Mouse (Mus musculus): Measurements from ENCODE around the gene Aarsd1. TPM values are rescaled to one million over a fixed set of nuclear protein-coding genes. Genes with fewer than 3 reads are reported as not detected.

Gene Aarsd1
- 84.4 and 90.0 TPM in 2 replicates for polyA plus RNA-seq (2015; fragmentation: Nextera tagmentation; extraction: Ambion mirVana)

DNA sequence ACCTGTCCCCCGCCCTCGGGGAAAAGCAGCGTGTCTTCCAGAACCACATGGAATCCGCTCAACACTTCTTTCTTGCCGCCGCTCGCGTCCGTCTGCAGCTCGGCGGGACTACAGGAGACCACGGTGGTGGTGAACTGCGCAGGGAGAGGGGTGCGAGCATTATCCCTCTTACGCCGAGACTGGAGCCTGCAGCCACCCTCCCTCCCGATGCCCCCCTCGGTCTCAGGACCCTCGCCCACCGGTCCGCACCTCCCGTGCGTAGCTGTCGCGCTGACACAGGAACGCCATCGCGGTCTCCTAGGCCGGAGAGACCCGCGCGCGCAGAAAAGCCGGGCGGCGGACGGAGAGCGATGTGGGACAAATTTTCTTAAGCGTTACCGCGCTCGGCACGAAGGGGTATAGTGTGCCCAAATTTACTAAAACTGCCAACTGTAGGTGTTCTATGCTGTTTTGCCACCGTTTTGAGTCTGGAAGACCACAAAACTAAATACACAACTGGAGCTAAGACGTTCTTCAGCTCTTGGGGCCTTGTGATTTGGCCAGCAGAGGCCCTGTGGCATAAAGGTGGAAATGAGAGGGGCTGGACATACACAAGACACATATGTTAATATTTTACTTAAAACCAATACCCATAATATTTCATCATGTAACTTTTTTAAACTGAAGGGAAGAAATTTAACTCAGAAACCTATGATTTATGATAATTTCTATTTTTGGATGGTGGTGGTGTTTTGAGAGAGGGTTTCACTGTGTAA, at the start of gene Aarsd1:
TSS of gene Aarsd1 (minus strand) at position 515 of the 755 bp plus-strand sequence.

GRCm38 (mm10) chr11:101465869-101466551, 48.6 kb upstream of the Aarsd1 start, which contains the start of gene Vat1:
Vat1 (minus strand) TSS chr11:101466230.

GRCm38 (mm10) chr11:101464211-101465100, 47.0 kb upstream of the Aarsd1 start, which contains the start of gene Rnd2:
Rnd2 (plus strand) TSS chr11:101464999.

DNA sequence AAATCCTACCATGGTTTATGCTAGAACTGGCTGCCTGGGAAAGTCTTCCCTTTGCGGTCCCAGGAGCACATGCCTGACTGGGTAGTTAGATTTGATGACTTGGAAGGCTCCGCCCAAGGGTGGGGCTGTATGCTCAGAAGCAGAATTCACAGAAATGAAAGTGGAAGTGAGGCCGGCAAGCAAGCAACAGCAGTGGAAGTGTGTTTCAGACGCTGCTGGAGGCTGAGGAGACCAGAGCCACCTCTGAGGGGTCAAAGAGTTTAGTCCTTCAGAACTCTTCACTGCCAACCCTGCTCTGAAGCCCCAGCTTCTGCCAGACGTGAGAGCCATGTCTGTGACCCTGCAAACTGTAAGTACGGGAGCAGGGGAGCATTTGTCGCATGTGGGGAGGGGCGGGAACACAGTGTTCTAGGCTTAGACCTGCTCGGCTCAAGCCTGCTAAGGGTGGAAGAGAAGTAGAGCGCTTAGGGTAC, 30.9 kb upstream of the Aarsd1 start, which contains the start of gene Ifi35:
TSS of gene Ifi35 (plus strand) at position 134 of the 473 bp plus-strand sequence.

DNA sequence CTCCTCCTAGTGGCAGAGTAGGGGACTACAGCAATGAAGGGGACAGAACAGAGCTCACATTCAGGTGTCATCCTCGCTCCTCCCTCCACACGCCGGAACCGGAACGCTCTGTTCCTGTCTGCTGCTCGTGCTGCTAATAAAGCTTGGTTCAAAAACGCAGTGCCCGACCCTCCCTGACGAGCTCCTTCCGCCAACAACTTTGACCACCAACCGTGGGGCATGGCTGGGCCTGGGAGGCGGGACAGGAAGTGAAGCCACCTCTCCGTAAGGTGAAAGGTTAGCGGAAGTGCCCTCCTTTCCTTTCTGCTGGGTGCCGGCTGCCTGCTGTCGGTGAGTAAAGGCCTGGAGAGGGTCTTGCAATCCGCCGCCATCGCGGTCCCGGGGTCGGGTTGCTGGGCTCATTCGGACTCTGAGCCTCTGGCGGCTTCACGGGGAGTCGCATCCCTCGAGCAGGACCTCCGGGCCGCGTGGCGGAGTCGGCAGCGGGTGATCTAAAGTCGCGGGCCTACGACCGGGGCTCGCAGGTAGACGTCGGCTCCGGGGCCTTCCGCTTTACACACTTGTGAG, 24.8 kb upstream of the Aarsd1 start, which contains the start of gene Rpl27:
TSS of gene Rpl27 (plus strand) at position 172 of the 567 bp plus-strand sequence.

DNA sequence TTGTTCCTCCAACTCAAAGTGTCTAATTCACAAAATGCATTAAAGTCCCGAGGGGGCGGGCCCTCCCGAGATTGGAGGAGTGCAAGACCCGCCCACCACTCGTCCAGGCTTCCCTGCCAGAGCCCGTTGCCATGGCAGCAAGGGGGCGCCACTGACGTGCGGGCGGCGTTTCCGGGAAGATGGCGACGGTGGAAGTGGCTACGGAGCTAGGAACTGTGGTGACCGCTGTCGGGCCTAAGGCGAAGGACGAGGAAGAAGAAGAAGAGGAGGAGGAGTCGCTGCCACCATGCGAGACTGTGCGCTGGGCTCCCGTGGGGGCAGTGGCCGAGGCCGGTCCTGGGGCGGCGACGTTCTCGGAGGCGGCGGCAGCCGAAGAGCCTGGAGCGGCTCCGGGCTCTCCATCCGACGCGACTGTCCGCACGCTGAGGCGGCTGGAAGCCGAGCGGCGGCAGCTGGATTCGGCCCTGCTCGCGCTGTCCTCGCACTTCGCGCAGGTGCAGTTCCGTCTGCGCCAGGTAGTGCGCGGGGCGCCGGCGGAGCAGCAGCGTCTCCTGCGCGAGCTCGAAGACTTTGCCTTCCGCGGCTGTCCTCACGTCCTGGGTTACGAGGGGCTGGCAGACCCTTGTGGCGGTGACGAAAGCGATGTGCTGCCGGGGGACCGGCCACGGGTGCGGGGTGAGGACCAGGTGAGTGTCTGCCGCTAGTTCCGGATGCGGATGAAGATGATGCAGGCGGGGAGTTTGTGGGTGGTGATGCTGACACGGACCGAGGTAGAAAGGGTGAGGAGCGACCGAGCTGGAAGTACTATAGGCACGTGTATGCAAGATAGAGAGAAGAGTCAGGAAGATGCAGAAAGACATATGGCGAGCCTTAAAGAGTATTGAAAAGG, 7.8 kb upstream of the Aarsd1 start, which contains the start of the genes Rundc1 and Ptges3l:
TSS of gene Rundc1 (plus strand) at position 161 of the 889 bp plus-strand sequence.
TSS of gene Ptges3l (minus strand) at position 409 of the 889 bp plus-strand sequence.

DNA sequence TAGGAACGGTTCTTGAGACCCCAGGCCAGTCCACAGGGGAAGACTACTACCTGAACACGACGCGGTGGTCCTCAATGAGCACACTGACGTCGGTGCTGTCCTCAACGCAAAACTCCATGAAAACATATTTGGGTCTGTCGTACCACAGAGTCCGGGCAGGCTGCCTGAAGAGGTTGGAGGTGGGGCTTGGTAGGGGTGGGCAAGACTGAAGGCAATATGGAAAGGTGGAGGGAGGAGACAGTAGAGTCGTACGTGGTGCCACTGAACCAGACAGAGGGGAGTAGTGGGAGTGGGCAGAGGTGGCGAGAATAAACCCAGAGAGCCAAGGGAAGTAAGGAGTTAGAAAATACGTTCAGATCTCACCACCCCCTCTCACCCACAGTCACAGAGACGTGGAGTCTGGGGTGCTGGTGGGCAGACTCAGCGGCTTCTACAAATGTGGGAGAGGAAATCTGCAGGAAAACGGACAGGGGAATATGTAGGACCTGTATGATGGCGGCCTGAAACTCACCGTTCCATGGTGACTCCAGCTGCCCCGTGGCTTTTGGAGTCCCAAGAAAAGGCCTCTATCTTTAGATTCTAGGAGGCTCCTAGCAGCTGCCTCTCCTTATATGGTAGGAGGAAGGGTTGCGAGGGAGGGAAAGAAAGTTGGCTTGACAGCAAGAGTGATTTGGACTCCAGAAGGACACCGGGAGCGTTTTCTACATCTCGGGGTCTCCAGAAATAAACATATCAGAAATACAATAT, 6.9 kb upstream of the Aarsd1 start, which contains the start of gene Gm27029:
TSS of gene Gm27029 (minus strand) at position 692 of the 747 bp plus-strand sequence.

DNA sequence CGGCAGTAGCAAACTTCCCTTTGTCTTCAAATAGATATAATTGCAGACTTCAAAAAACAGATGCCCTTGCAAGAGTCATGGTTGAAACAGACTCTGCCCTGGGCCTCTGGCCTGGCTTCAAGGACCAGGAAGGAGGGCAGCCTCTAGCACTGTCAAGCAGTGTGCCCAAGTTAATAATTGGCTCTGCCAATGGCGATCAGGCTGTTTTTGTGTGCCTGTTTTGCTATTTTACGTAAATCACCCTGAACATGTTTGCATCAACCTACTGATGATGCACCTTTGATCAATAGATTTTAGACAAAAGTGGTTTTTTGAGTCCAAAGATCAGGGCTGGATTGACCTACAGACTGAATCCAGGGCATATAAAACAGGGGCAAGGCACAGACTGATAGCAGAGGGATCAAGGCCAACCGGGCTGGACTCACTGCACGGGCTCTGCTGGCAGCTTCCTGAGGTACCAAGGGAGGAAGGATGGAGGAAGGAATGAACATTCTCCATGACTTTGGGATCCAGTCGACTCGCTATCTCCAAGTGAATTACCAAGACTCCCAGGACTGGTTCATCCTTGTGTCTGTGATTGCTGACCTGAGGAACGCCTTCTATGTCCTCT, 50.0 kb downstream of the Aarsd1 start, which contains the start of gene G6pc:
TSS of gene G6pc (plus strand) at position 236 of the 610 bp plus-strand sequence.

Small RNA genes within 50 kb of the gene (microRNA-seq; reads per million reads assigned to microRNA genes)
- not detected for gene Mir6929

Other genes starting within 250 kb of the Aarsd1 start
- gene Cntnap1, start 247.1 kb downstream of the Aarsd1 start, polyA plus RNA-seq (2015; fragmentation: Nextera tagmentation; extraction: Ambion mirVana) = 13.6 and 14.3 TPM in 2 replicates
- gene Plekhh3, start 246.3 kb downstream of the Aarsd1 start, polyA plus RNA-seq (2015; fragmentation: Nextera tagmentation; extraction: Ambion mirVana) = 7.9 and 10.5 TPM in 2 replicates
- gene Ccr10, start 242.2 kb downstream of the Aarsd1 start, polyA plus RNA-seq (2015; fragmentation: Nextera tagmentation; extraction: Ambion mirVana) = 0.56 and 1.0 TPM in 2 replicates
- gene Ezh1, start 191.2 kb downstream of the Aarsd1 start, polyA plus RNA-seq (2015; fragmentation: Nextera tagmentation; extraction: Ambion mirVana) = 21.5 and 25.4 TPM in 2 replicates
- gene Ramp2, start 171.6 kb downstream of the Aarsd1 start, polyA plus RNA-seq (2015; fragmentation: Nextera tagmentation; extraction: Ambion mirVana) = 143 and 155 TPM in 2 replicates
- gene Vps25, start 163.9 kb downstream of the Aarsd1 start, polyA plus RNA-seq (2015; fragmentation: Nextera tagmentation; extraction: Ambion mirVana) = 129 and 133 TPM in 2 replicates
- 5.9 and 6.4 TPM in 2 replicates for gene Wnk4, start 157.0 kb downstream of the Aarsd1 start, polyA plus RNA-seq (2015; fragmentation: Nextera tagmentation; extraction: Ambion mirVana)
- gene Cntd1, start 138.6 kb downstream of the Aarsd1 start, polyA plus RNA-seq (2015; fragmentation: Nextera tagmentation; extraction: Ambion mirVana) = 0.48 and 1.0 TPM in 2 replicates
- gene Coa3, start 138.5 kb downstream of the Aarsd1 start, polyA plus RNA-seq (2015; fragmentation: Nextera tagmentation; extraction: Ambion mirVana) = 229 and 252 TPM in 2 replicates
- 131 and 140 TPM in 2 replicates for gene Becn1, start 115.3 kb downstream of the Aarsd1 start, polyA plus RNA-seq (2015; fragmentation: Nextera tagmentation; extraction: Ambion mirVana)
- gene Psme3, start 101.4 kb downstream of the Aarsd1 start, polyA plus RNA-seq (2015; fragmentation: Nextera tagmentation; extraction: Ambion mirVana) = 80.5 and 81.0 TPM in 2 replicates
- gene Aoc2, start 92.6 kb downstream of the Aarsd1 start, polyA plus RNA-seq (2015; fragmentation: Nextera tagmentation; extraction: Ambion mirVana) = 0.46 and 0.64 TPM in 2 replicates
- 0.18 and 0.34 TPM in 2 replicates for gene Aoc3, start 87.0 kb downstream of the Aarsd1 start, polyA plus RNA-seq (2015; fragmentation: Nextera tagmentation; extraction: Ambion mirVana)
- gene G6pc, start 50.1 kb downstream of the Aarsd1 start, polyA plus RNA-seq (2015; fragmentation: Nextera tagmentation; extraction: Ambion mirVana) = not detected in 2 replicates
- gene Gm27029, start 7.2 kb upstream of the Aarsd1 start, polyA plus RNA-seq (2015; fragmentation: Nextera tagmentation; extraction: Ambion mirVana) = 5.1 and 6.6 TPM in 2 replicates
- 22.4 and 24.5 TPM in 2 replicates for gene Rundc1, start 7.5 kb upstream of the Aarsd1 start, polyA plus RNA-seq (2015; fragmentation: Nextera tagmentation; extraction: Ambion mirVana)
- 4.1 and 4.5 TPM in 2 replicates for gene Ptges3l, start 7.7 kb upstream of the Aarsd1 start, polyA plus RNA-seq (2015; fragmentation: Nextera tagmentation; extraction: Ambion mirVana)
- 246 and 275 TPM in 2 replicates for gene Rpl27, start 24.7 kb upstream of the Aarsd1 start, polyA plus RNA-seq (2015; fragmentation: Nextera tagmentation; extraction: Ambion mirVana)
- gene Ifi35, start 30.8 kb upstream of the Aarsd1 start, polyA plus RNA-seq (2015; fragmentation: Nextera tagmentation; extraction: Ambion mirVana) = 6.7 and 8.5 TPM in 2 replicates
- 163 and 168 TPM in 2 replicates for gene Rnd2, start 47.4 kb upstream of the Aarsd1 start, polyA plus RNA-seq (2015; fragmentation: Nextera tagmentation; extraction: Ambion mirVana)
- 103 and 115 TPM in 2 replicates for gene Vat1, start 48.6 kb upstream of the Aarsd1 start, polyA plus RNA-seq (2015; fragmentation: Nextera tagmentation; extraction: Ambion mirVana)
- gene Brca1, start 134.3 kb upstream of the Aarsd1 start, polyA plus RNA-seq (2015; fragmentation: Nextera tagmentation; extraction: Ambion mirVana) = 1.8 and 1.9 TPM in 2 replicates
- 47.0 TPM in 2 replicates for gene Nbr1, start 134.5 kb upstream of the Aarsd1 start, polyA plus RNA-seq (2015; fragmentation: Nextera tagmentation; extraction: Ambion mirVana)
- 5.8 and 7.7 TPM in 2 replicates for gene Tmem106a, start 164.6 kb upstream of the Aarsd1 start, polyA plus RNA-seq (2015; fragmentation: Nextera tagmentation; extraction: Ambion mirVana)
- gene Gm11634, start 181.6 kb upstream of the Aarsd1 start, polyA plus RNA-seq (2015; fragmentation: Nextera tagmentation; extraction: Ambion mirVana) = not detected in 2 replicates
- 14.5 and 18.1 TPM in 2 replicates for gene Rdm1, start 209.6 kb upstream of the Aarsd1 start, polyA plus RNA-seq (2015; fragmentation: Nextera tagmentation; extraction: Ambion mirVana)
- gene Arl4d, start 247.9 kb upstream of the Aarsd1 start, polyA plus RNA-seq (2015; fragmentation: Nextera tagmentation; extraction: Ambion mirVana) = 7.3 and 8.9 TPM in 2 replicates

All from neural tube, postnatal 0 days (tissue).